Mouse (Mus musculus) monocyte, adult 5-6 weeks (primary cell): ENCODE measurements around the gene Dok5. TPM values are rescaled to one million over a fixed set of nuclear protein-coding genes. Genes with fewer than 3 reads are reported as not detected.

Experiments
- ATAC-seq: fragments of 153-309, 156-312 bp; replicated peaks from 2 replicates; pipeline ENCODE4 v1.8.0; 2017; ENCODE audit warnings: mild to moderate bottlenecking; ENCODE audit not compliant: low TSS enrichment, insufficient number of reproducible peaks, severe bottlenecking, poor library complexity, low FRiP score
- total RNA-seq: library from RNA; stranded (forward); fragments of 200-1000, 200-491, 200-594 nt; gene quantifications from 3 replicates; pipeline ENCODE4 v1.2.3, GENCODE M21; 2017

Gene Dok5
- total RNA-seq, 1 experiment from 2014 or later: not detected

GRCm38 (mm10) chr2:170731205-170731604, 402 bp upstream of the Dok5 start:
- no peak for ATAC-seq

- no peak for ATAC-seq
Measured at GRCm38 (mm10) chr2:170733671-170734070, 2.1 kb downstream of the Dok5 start.

GRCm38 (mm10) chr2:170734446-170734845, 2.8 kb downstream of the Dok5 start:
- ATAC-seq: no peak

- ATAC-seq: no peak
Measured at GRCm38 (mm10) chr2:170738446-170738845, 6.8 kb downstream of the Dok5 start.

- ATAC-seq: no peak
Measured at GRCm38 (mm10) chr2:170738891-170739290, 7.3 kb downstream of the Dok5 start.

- no peak for ATAC-seq
Measured at GRCm38 (mm10) chr2:170739713-170740365, 8.2 kb downstream of the Dok5 start.

- no peak for ATAC-seq
Measured at GRCm38 (mm10) chr2:170743521-170743920, 11.9 kb downstream of the Dok5 start.

GRCm38 (mm10) chr2:170748901-170749300, 17.3 kb downstream of the Dok5 start:
- no peak for ATAC-seq

GRCm38 (mm10) chr2:170752191-170752850, 20.7 kb downstream of the Dok5 start:
- ATAC-seq: no peak

GRCm38 (mm10) chr2:170755817-170756216, 24.2 kb downstream of the Dok5 start:
- ATAC-seq: no peak

GRCm38 (mm10) chr2:170756667-170757066, 25.1 kb downstream of the Dok5 start:
- ATAC-seq: no peak

GRCm38 (mm10) chr2:170757228-170757875, 25.7 kb downstream of the Dok5 start:
- ATAC-seq: no peak

- no peak for ATAC-seq
Measured at GRCm38 (mm10) chr2:170758201-170758600, 26.6 kb downstream of the Dok5 start.

GRCm38 (mm10) chr2:170764704-170765103, 33.1 kb downstream of the Dok5 start:
- no peak; the same call in 1 of the 2 replicates for ATAC-seq

- ATAC-seq: no peak
Measured at GRCm38 (mm10) chr2:170767243-170767642, 35.6 kb downstream of the Dok5 start.

GRCm38 (mm10) chr2:170768699-170769098, 37.1 kb downstream of the Dok5 start:
- ATAC-seq: no peak

GRCm38 (mm10) chr2:170771555-170771954, 39.9 kb downstream of the Dok5 start:
- no peak for ATAC-seq

GRCm38 (mm10) chr2:170772126-170772884, 40.7 kb downstream of the Dok5 start:
- no peak for ATAC-seq

GRCm38 (mm10) chr2:170772885-170773270, 41.3 kb downstream of the Dok5 start:
- ATAC-seq: no peak
